Mouse (Mus musculus) olfactory bulb, adult 2 months (tissue): Measurements from ENCODE around the gene Zfp609. TPM values are rescaled to one million over a fixed set of nuclear protein-coding genes. Genes with fewer than 3 reads are reported as not detected.
A peak's percentile ranks its signal among the peaks of the same experiment; 100 is the strongest.

ENCODE experiments used
- H3K27ac ChIP-seq: fragments of 200-500 bp; 2 replicates; pipeline ENCODE4 v1.5.1; 2012; ENCODE audit warnings: low read depth, low read length; ENCODE audit not compliant: insufficient read depth
- H3K4me1 ChIP-seq: fragments of 200-500 bp; 2 replicates; pipeline ENCODE4 v1.6.1; 2012; ENCODE audit warnings: low read length; ENCODE audit not compliant: control insufficient read depth, insufficient read depth
- H3K4me3 ChIP-seq: fragments of 200-500 bp; 2 replicates; pipeline ENCODE4 v1.5.1; 2012; ENCODE audit warnings: mild to moderate bottlenecking, low read depth, low read length, moderate library complexity; ENCODE audit not compliant: insufficient read depth
- CTCF ChIP-seq: fragments of 200-500 bp; IDR thresholded peaks from 2 replicates; pipeline ENCODE4 v1.5.1; 2012; ENCODE audit warnings: low read depth, mild to moderate bottlenecking, low read length, moderate library complexity; ENCODE audit not compliant: insufficient read depth
- POLR2A ChIP-seq: fragments of 200-500 bp; IDR thresholded peaks from 2 replicates; pipeline ENCODE4 v1.6.1; 2012; ENCODE audit warnings: mild to moderate bottlenecking, low read depth, low read length, moderate library complexity; ENCODE audit not compliant: insufficient read depth
- WGBS: fragments of 180-500 bp; shearing (Covaris S2); methylation state at CpG from one replicate; pipeline ENCODE4 v1.1.7; 2018; 5-methylcytosine and 5-hydroxymethylcytosine counted together
- polyA plus RNA-seq: library from polyadenylated mRNA; stranded (reverse); fragments of >200 nt; gene quantifications from 2 replicates; pipeline ENCODE4 v1.2.4, GENCODE M21; 2012; ENCODE audit warnings: low replicate concordance; ENCODE audit not compliant: missing spikeins, insufficient read depth, insufficient read length

The Zfp609 gene
- polyA plus RNA-seq, 1 experiment, result not detected

GRCm38 (mm10) chr9:65794313-65794712, 33.1 kb downstream of the Zfp609 start:
- peaks cover 20% of the 10 kb centered on the region for H3K4me1 ChIP-seq
- WGBS, result 28% methylated on average over 7 of the region's 7 CpGs
- no peak overlapping the region for H3K4me3 ChIP-seq
- TF ChIP-seq CTCF (no peak), POLR2A (no peak)
- H3K27ac ChIP-seq, result peak overlapping the region; percentile 38; the same call in 1 of the 2 replicates

- Histone ChIP-seq H3K27ac (peak overlapping the region; percentile 29; the same call in 1 of the 2 replicates), H3K4me3 (no peak overlapping the region), H3K4me1 (peaks cover 20% of the 10 kb centered on the region)
- WGBS, result 18% methylated on average over 3 of the region's 3 CpGs
- no peak for TF ChIP-seq CTCF
- TF ChIP-seq POLR2A, result no peak
Observed at GRCm38 (mm10) chr9:65793506-65793905, 33.9 kb downstream of the Zfp609 start.

GRCm38 (mm10) chr9:65793086-65793485, 34.3 kb downstream of the Zfp609 start:
- WGBS, result 12% methylated on average over 3 of the region's 3 CpGs
- peaks cover 20% of the 10 kb centered on the region for H3K4me1 ChIP-seq
- TF ChIP-seq POLR2A (no peak), CTCF (no peak)
- peak overlapping the region; percentile 84 for H3K27ac ChIP-seq
- no peak overlapping the region for H3K4me3 ChIP-seq

GRCm38 (mm10) chr9:65791846-65792245, 35.5 kb downstream of the Zfp609 start:
- Histone ChIP-seq H3K4me3 (no peak overlapping the region), H3K27ac (no peak overlapping the region), H3K4me1 (peaks cover 24% of the 10 kb centered on the region)
- TF ChIP-seq CTCF (no peak), POLR2A (no peak)

- H3K4me3 ChIP-seq, result no peak overlapping the region
- peaks cover 24% of the 10 kb centered on the region for H3K4me1 ChIP-seq
- TF ChIP-seq POLR2A, result no peak
- no peak for TF ChIP-seq CTCF
- H3K27ac ChIP-seq, result peak overlapping the region; percentile 19; the same call in 1 of the 2 replicates
- 52% methylated on average over 4 of the region's 4 CpGs for WGBS
Observed at GRCm38 (mm10) chr9:65791106-65791505, 36.3 kb downstream of the Zfp609 start.

- Histone ChIP-seq H3K4me1 (peaks cover 19% of the 10 kb centered on the region), H3K4me3 (no peak overlapping the region), H3K27ac (peak overlapping the region; percentile 25; the same call in 1 of the 2 replicates)
- no peak for TF ChIP-seq CTCF
- TF ChIP-seq POLR2A, result no peak
- 90% methylated on average over 3 of the region's 3 CpGs for WGBS
Observed at GRCm38 (mm10) chr9:65789788-65790187, 37.6 kb downstream of the Zfp609 start.

GRCm38 (mm10) chr9:65788556-65788955, 38.8 kb downstream of the Zfp609 start:
- Histone ChIP-seq H3K4me3 (no peak overlapping the region), H3K27ac (no peak overlapping the region; the same call in 1 of the 2 replicates), H3K4me1 (peaks cover 16% of the 10 kb centered on the region)
- 64% methylated on average over 4 of the region's 4 CpGs for WGBS
- TF ChIP-seq POLR2A (no peak), CTCF (no peak)

GRCm38 (mm10) chr9:65787829-65788344, 39.5 kb downstream of the Zfp609 start:
- H3K4me3 ChIP-seq, result no peak overlapping the region
- H3K27ac ChIP-seq, result peak overlapping the region; percentile 94
- no peak for TF ChIP-seq POLR2A
- TF ChIP-seq CTCF, result no peak
- H3K4me1 ChIP-seq, result peaks cover 15% of the 10 kb centered on the region
- WGBS, result 40% methylated on average over 4 of the region's 4 CpGs

GRCm38 (mm10) chr9:65786885-65787787, 40.2 kb downstream of the Zfp609 start:
- Histone ChIP-seq H3K4me3 (no peak overlapping the region), H3K27ac (peak overlapping the region; percentile 94), H3K4me1 (peaks cover 15% of the 10 kb centered on the region)
- TF ChIP-seq CTCF, result no peak
- no peak for TF ChIP-seq POLR2A
- whole genome bisulfite sequencing, result 13% methylated on average over 8 of the region's 8 CpGs
